Mouse (Mus musculus): Measurements from ENCODE around the gene Tpd52l2. TPM values are rescaled to one million over a fixed set of nuclear protein-coding genes. Genes with fewer than 3 reads are reported as not detected.
A peak's percentile ranks its signal among the peaks of the same experiment; 100 is the strongest.
"Not testable (repeated sequence)": the region's sequence is repeated elsewhere in the genome, so short reads cannot be mapped to it uniquely, and the experiment has no call there.

The Tpd52l2 gene
- total RNA-seq, 2 experiments from 2014 or later: 104 to 114 TPM

DNA sequence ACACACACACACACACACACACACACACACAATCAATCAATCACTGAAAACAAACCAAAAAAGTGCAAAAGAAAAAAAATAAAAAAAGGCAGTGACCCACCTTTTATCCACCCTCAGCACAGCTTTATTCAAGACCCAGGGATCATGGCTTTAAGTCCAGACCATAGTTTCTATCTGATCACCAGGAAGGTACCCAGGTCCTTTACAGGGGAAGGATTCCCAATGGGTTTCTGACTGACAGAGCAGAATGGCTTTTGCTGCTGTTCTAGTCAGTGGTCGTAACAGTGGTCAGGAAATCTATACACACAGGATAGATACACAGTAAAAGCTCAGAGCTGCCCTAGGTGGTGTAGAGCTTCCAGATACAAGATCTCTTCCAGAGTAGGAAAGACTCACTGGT is 11.2 kb upstream of the Tpd52l2 start:
- no peak for DNase-seq

GRCm38 (mm10) chr2:181487338-181488277 is 9.3 kb upstream of the Tpd52l2 start:
- DNase-seq: peak; percentile 72 to 80

GRCm38 (mm10) chr2:181491432-181492205 is 5.3 kb upstream of the Tpd52l2 start:
- DNase-seq: peak; percentile 30 to 48

DNA sequence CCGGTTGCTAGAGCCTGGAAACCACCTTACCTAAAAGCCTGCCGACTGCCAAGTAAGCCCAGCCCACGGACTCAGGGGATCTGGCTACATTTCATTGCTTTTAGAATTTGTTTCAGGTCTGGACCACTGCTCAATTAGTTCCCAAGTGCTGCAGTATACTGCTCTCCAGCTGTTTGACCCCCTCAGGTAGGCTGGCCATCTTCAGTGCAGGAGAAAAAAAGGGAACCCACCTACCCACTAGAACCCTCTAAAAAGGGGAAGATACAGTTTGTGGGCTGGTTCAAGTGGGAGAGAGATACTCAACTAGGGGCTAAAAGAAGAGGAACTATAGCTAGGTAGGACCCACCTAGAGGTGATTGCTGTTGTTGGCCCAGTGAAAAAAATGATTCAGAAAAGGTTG is 4.7 kb upstream of the Tpd52l2 start:
- DNase-seq: no peak

- DNase-seq: no peak
Observed at GRCm38 (mm10) chr2:181493156-181493927, 3.6 kb upstream of the Tpd52l2 start, which contains the start of gene Abhd16b. TSS of gene Abhd16b (plus strand) at chr2:181493206.

DNA sequence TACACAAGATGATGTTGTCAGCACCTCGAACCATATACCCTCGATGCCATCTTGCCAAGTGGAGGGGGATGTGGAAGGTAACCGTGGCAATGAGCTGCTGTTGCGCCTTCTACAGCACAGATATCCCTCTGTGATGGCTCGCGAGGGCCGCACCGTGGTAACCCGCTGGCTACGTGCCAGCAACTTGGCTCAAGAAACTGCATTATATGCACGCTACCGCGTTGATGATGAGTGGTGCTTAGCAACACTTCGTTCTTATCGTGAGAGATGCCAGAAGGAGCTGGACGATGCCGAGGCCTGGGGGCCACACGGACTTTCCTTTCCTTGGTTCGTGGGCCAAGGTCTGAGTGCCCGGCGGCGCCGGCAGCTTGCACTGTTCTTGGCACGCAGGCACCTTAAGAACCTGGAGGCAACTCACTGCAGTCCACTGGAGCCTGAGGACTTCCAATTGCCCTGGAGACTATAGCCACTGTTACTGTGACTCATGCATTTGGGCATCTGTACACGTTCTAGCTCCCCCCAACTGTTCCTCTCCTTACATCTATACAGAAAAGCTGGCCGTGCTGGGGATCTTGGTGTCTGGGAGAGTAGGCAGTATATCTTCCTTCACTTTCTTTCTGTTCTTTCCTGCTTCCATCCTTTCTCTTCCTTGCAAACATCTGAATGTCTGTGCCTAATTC is 2.5 kb upstream of the Tpd52l2 start:
- DNase-seq: peak in 1 of 2 experiments; percentile 24

DNA sequence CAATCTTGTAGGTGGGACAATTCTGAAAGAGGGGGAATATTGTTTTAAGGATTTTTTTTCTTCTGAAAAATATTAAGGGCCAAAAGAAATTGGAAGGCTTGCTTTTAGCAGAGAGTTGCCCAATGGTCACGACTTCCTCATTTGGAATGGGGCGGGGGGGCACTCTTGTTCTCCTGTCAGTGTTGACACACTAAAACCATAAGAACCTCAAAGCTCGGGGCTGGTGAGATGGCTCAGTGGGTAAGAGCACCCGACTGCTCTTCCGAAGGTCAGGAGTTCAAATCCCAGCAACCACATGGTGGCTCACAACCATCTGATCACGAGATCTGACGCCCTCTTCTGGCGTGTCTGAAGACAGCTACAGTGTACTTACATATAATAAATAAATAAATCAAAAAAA is 1.1 kb upstream of the Tpd52l2 start:
- not testable (repeated sequence) for DNase-seq

DNA sequence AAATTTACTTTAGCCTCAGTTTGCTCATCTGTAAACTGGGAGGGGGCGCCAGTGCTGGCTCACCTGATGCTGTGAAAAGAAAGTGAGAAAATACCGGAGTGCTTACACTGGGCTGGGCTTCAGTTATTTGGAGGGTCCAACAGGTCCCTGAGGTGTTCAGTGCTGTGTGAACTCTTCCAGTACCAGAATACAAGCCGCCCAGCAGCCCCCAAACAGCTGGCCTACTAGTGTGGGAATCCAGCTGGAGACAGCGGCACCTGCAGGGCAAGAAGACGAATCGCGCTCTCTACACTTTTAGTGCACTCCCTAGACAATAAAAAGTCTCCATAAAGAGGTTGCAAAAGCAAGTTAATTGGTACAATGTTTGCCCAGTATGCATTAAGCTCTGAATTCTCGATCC is 661 bp upstream of the Tpd52l2 start:
- peak; percentile 70 to 79 for DNase-seq

DNA sequence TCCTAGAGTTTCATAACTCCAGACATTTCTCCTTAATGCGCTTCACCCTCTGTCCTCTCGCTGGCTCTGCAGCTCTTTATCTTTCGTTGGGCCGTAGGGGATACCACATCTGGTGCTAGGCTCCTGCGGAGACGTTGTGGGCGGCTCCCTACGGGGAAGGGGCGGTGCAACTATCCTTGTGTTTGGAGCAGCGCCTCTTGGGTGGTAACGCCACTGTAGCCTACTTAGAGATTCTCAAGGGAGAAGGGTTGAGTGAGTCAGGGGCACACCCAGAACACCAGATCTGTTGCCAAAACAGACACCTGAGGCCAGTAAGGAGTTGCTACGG is 570 bp downstream of the Tpd52l2 start:
- DNase-seq: peak; percentile 83 to 88

GRCm38 (mm10) chr2:181498644-181499043 is 1.7 kb downstream of the Tpd52l2 start:
- no peak for DNase-seq

- no peak for DNase-seq
Observed at GRCm38 (mm10) chr2:181509191-181509590, 12.2 kb downstream of the Tpd52l2 start.

DNA sequence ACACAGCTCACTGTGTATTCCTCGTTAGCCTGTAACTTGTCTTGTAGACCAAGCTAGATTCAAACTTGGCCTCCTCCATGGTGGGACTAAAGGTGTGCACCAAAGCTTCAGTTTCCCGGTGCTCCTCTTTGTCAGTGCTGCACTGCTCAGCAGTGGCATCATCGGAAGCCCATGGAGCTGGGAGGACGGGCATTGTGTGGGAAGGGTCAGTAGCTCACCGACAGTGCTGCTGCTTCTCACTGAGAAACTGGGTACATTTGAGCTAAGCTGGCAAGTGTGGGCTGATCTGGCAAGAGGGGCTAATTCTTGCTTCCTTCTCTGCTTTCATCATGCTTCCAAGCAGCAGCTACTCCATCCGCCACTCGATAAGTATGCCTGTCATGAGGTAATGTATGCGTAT is 14.3 kb downstream of the Tpd52l2 start:
- no peak for DNase-seq

- no peak for DNase-seq
Observed at GRCm38 (mm10) chr2:181519201-181519600, 22.3 kb downstream of the Tpd52l2 start.

DNA sequence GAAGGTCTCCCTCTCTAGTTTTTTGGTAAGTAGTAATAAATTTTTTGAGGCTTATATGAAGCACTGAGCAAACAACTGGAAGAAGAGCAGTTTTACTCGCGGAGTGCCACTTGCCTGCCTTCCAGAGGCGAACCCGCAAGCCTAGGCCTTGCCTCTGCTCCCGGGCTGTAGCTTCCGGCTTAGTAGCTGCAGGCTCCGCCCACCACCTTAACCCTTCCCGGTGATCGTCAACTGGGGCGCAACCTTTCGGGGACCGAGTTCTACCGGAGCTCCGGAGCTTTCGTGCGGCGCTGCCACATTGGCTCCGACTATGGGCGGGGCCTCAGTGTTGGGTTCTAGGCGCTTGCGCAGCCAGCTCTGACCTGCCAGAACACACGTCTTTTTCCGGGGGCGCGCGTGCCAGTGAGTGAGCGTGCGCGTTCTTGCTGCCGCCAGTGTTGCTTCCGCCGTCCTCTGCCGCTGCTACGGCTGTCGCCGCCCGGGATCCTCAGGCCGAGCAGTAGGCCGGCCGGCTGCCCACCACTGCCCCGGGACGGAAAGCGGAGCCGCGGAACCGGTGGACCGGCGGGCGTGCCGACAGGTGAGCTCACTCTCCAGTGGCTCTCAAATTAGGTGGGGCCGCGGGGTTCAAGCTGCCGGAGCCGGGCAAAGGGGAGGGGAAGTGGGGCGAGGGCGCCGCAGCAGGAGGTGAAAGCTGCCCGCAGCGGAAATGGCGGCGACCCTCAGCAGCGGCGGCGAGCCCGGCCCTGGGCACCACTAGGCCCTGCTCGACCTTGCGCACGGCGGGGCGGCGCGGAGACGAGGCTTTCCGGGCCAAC is 23.4 kb downstream of the Tpd52l2 start, which contains the start of gene Dnajc5:
Gene Dnajc5, plus strand, starts transcription at position 368 of the 818 bp plus-strand sequence.
- peak; percentile 99 for DNase-seq

- DNase-seq: no peak
Observed at GRCm38 (mm10) chr2:181520936-181521227, 23.9 kb downstream of the Tpd52l2 start.

DNA sequence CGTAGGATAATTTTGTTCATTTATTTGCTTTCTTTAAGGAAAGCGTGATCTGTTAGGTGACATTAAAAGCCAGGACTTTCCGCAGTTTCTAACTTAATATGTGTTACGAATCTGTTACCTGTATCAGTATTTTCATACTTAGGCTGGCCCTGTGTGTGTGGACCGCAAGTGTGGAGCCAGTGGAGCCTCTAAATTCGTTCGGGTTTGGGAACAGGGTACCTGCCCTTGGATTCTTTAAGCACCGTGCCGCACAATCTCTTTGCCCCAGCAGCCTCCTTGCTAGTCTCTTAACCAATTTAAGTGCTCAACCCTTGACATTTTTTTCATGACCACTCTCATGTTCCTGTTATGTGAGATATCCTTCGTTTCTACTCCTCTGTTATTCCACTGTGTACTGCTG is 24.5 kb downstream of the Tpd52l2 start:
- no peak for DNase-seq

GRCm38 (mm10) chr2:181522811-181523210 is 25.9 kb downstream of the Tpd52l2 start:
- peak; percentile 17 to 22 for DNase-seq

DNA sequence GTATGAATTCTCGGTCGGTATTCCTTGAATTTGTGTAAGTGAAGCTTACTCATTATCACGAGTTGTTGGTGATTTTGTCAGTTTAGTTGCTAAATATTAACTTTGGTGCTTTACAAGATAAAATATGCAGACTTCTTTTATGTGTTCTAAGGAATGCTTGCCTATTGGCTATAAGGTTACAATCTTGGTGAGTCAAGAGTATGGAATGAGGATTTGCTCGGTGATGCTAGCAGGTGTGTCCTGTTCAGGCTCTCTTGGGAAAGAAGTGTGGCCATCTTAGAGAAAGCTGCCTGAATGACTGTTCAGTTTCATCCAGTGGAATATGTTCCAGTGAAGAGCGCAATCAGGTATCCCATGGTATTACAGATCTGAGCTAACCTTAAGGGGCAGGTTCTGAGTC is 28.6 kb downstream of the Tpd52l2 start:
- no peak for DNase-seq

DNA sequence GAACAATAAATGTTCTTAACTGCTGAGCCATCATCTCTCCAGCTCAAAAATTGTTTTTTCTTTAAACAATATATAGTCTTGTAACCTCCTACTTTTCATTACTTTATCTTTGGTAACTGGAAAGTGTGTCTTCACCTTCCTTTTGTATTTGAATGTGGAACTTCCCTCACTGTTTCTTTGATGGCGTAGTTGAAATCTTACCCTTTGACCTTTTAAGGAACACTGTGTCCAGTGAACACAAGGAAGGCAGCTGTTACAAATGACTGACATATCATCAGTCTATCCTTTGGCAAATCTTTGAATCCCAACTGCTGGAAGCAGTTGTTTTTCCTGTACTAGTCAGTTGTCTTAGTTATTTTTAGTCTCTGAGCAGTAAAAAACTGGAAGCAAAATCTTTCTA is 32.1 kb downstream of the Tpd52l2 start:
- DNase-seq: no peak

GRCm38 (mm10) chr2:181532589-181532988 is 35.6 kb downstream of the Tpd52l2 start:
- no peak for DNase-seq

DNA sequence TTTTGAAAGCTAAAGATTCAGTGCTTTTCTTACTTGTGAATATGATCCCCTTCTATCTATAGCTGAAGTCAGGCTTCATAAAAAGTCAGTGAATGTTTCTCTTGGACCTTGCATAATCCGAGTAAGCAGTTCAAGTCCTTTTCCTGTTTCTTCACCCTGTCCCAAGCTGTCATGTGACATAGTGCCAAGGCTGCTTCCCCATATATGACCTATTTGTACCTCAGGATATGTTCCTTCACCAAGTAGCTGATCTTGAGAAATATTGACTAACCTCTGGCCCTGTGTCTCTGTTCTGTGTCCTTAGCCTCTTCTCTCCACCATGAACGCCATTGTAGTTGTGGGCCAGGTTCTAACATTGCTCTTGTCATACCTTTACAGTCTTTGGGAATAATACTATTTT is 39.5 kb downstream of the Tpd52l2 start:
- no peak for DNase-seq
